Mouse (Mus musculus): Measurements from ENCODE around the gene Hepacam2. TPM values are rescaled to one million over a fixed set of nuclear protein-coding genes. Genes with fewer than 3 reads are reported as not detected.

Gene Hepacam2
- polyA plus RNA-seq, 1 experiment from 2014 or later, result 0.40 TPM

DNA sequence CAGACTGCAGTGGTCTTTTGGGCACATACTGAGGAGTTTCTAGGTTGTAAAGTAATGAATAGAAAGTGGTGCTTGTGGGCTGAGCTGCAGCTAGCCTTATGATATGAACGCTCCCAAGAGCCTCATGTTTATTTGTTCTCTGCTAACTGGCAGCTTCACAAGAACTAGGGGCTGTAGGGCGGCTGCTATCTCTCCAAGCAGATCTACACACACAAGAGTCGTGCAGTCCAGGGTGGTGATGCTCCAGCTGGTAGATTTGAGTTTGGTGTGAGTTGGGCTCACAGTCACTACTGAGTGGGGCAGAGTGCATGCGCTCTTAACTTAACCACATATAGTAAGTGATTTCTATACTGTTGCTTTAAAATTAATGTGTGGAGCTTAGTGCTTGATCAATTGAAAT lies 9.0 kb upstream of the Hepacam2 start:
- H3K4me3 ChIP-seq, result no peak overlapping the region
- no peaks in the 10 kb centered on the region for H3K27me3 ChIP-seq
- H3K27ac ChIP-seq (replicated peaks), result no peak overlapping the region
- no peak overlapping the region for H3K9ac ChIP-seq
- peaks cover 16% of the 10 kb centered on the region for H3K4me1 ChIP-seq (replicated peaks)
- H3K4me2 ChIP-seq, result no peak overlapping the region
- no peak for ATAC-seq (ENCODE audit: low read depth)
- 0 out of 2 replicates have a peak, but pooled peaks cover 4% of the 10 kb centered on the region for H3K36me3 ChIP-seq
- 90% methylated on average over 4 of the region's 4 CpGs for WGBS
- H3K9me3 ChIP-seq, result no peaks in the 10 kb centered on the region

DNA sequence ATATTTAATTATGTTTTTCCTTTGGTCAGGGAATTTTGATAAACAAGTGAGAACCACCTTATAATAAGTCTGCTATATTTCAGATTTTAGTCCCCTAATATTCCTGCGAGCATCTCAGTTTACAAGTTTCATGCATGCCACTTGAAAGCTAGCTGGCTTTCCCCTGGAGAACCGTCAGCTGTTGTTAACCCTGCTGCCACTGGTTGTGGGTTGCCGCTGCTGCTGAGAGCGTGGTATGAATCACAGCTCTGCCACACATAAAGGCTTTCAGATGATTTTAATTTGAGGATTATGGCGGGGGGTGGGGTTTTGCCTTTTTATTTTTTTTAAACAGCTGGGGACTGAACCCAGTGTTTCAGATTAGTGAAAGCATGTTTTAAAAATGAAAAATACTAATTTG lies 7.2 kb upstream of the Hepacam2 start:
- Histone ChIP-seq H3K36me3 (0 out of 2 replicates have a peak, but pooled peaks cover 4% of the 10 kb centered on the region), H3K4me2 (no peak overlapping the region), H3K27ac (replicated peaks) (no peak overlapping the region), H3K27me3 (no peaks in the 10 kb centered on the region), H3K9me3 (no peaks in the 10 kb centered on the region), H3K9ac (no peak overlapping the region), H3K4me3 (no peak overlapping the region), H3K4me1 (replicated peaks) (peaks cover 5% of the 10 kb centered on the region)
- ATAC-seq (ENCODE audit: low read depth), result no peak
- WGBS, result 68% methylated on average over 5 of the region's 5 CpGs

DNA sequence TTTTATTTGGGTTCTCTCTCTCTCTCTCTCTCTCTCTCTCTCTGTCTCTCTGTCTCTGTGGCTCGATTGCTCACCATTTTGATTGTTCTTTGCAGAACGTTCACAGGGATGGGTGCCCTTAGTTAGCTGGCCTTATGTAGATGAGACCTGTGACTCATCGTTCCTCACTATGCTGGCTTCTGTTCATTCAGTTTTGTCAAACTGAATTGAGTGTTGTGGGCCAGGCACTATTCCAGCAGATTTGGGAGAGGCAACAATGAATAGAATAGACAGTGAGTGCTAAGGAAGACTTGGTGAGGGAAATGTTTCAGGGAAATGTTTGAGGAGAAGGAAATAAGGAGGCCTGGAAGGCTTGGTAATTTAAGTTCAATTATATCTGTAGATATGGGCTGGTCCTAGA lies 2.2 kb upstream of the Hepacam2 start:
- Histone ChIP-seq H3K4me3 (no peak overlapping the region), H3K36me3 (no peaks in the 10 kb centered on the region), H3K4me1 (replicated peaks) (peaks cover 17% of the 10 kb centered on the region), H3K9me3 (no peaks in the 10 kb centered on the region), H3K27me3 (no peaks in the 10 kb centered on the region), H3K27ac (replicated peaks) (no peak overlapping the region), H3K9ac (no peak overlapping the region), H3K4me2 (no peak overlapping the region)
- ATAC-seq (ENCODE audit: low read depth), result no peak
- 89% methylated on average over 3 of the region's 3 CpGs for WGBS

DNA sequence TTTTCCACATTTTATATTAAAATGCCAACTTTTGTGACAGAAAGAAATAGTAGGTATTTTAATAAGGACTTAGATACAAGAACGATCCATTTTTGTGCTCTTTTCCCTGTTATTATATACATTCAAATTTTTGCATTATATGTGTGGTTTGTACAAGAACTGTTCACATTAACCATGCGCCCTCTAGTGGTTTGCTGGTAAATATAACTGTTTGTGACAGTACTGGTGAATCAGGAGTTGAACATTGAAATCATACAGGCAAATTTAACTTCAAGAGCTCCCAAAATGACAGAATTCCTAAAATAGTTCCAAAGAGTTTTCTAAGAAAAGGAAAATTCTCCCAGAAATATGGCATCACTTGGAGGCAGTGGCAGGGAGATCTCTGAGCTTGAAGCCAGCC lies 1.9 kb downstream of the Hepacam2 start:
- Histone ChIP-seq H3K27ac (replicated peaks) (no peak overlapping the region), H3K27me3 (no peaks in the 10 kb centered on the region), H3K4me3 (no peak overlapping the region), H3K4me2 (no peak overlapping the region), H3K36me3 (no peaks in the 10 kb centered on the region), H3K9me3 (no peaks in the 10 kb centered on the region), H3K9ac (no peak overlapping the region), H3K4me1 (replicated peaks) (peaks cover 17% of the 10 kb centered on the region)
- WGBS, result 5% methylated on average over 2 of the region's 2 CpGs
- no peak for ATAC-seq (ENCODE audit: low read depth)

DNA sequence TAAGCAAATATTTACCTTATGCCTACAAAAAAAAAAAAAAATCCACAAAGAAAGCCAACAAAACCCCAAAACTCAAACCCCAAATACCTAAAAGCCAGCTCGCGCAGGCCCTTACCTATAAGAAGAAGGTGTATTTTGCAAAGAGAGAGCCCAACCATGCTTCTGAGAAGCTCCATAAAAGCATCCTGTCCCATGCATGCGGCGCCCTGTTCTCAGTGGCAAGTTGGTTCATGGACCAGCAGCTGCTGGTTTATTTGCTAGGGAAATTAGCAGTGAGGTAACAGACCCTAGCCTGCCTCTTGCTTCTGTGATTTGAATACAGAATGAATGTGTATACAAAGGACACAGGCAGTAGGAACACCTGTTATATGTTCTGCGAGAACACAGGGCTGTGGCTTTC lies 3.8 kb downstream of the Hepacam2 start:
- no peak overlapping the region for H3K9ac ChIP-seq
- no peaks in the 10 kb centered on the region for H3K27me3 ChIP-seq
- ATAC-seq (ENCODE audit: low read depth), result no peak
- 74% methylated on average over 5 of the region's 5 CpGs for WGBS
- no peaks in the 10 kb centered on the region for H3K36me3 ChIP-seq
- H3K4me1 ChIP-seq (replicated peaks), result peaks cover 7% of the 10 kb centered on the region
- no peaks in the 10 kb centered on the region for H3K9me3 ChIP-seq
- no peak overlapping the region for H3K27ac ChIP-seq (replicated peaks)
- no peak overlapping the region for H3K4me2 ChIP-seq
- H3K4me3 ChIP-seq, result no peak overlapping the region

DNA sequence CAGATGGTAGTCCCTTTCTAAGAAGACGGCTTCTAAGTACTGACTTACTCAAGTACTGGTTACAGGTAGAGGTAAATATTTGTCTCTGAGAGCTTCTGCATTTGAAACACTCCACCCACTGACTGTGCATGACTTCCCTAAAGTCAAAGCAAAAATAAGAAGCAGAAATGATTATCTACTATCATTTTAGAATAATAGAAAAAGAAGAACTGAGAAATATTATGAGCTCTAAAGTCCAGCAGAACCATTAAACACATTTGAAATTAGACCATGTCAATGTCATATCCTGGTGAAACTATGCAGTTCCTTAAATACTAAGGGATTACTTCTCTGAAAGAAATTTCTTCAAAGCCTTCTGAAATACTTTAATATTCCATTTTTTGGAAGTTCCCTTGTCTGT lies 10.7 kb downstream of the Hepacam2 start:
- H3K4me3 ChIP-seq, result no peak overlapping the region
- WGBS, result 83% methylated on average over 1 of the region's 1 CpGs
- H3K9me3 ChIP-seq, result no peaks in the 10 kb centered on the region
- no peaks in the 10 kb centered on the region for H3K27me3 ChIP-seq
- no peak for ATAC-seq (ENCODE audit: low read depth)
- no peaks in the 10 kb centered on the region for H3K4me1 ChIP-seq (replicated peaks)
- no peak overlapping the region for H3K27ac ChIP-seq (replicated peaks)
- no peak overlapping the region for H3K4me2 ChIP-seq
- H3K9ac ChIP-seq, result no peak overlapping the region
- H3K36me3 ChIP-seq, result no peaks in the 10 kb centered on the region

DNA sequence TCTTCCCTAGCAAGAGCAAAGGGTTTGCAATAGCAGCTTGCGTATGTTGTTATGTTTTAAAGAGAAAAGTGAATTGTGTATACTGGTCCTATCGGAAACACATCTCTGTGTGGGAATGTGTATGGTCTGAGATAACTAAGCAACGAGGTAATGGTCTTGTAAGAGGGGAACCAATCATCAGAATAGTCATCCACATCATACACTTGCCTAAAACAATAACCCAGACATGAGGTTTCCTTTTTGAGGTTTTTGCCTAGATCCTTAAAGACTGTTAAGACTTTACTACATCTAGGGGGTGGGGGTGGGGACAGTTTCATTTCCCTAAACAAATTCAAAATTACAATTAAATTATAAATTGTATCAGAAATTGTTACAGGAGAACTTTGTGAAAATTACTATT lies 13.0 kb downstream of the Hepacam2 start:
- Histone ChIP-seq H3K4me1 (replicated peaks) (no peaks in the 10 kb centered on the region), H3K9me3 (no peaks in the 10 kb centered on the region), H3K27ac (replicated peaks) (no peak overlapping the region), H3K9ac (no peak overlapping the region), H3K4me3 (no peak overlapping the region), H3K27me3 (no peaks in the 10 kb centered on the region), H3K4me2 (no peak overlapping the region), H3K36me3 (no peaks in the 10 kb centered on the region)
- no peak for ATAC-seq (ENCODE audit: low read depth)
- WGBS, result 87% methylated on average over 3 of the region's 3 CpGs

DNA sequence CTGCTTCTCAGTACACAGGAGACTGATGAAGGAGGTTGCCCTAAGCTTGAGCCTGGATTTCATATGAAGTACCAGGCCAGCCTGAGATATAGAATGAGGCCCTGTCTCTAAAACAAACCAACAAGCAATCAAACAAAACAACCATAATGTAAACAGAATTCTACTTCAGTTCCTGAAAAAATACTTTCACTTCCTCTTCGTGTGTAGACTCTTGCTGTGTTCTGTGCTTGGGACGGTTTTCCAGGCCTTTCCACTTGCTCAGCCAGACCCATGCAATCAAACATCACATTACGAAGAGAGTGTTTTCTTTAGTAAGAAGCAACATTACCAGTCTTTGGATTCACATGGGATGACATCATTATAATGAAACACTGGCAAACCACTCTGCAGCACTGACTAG lies 16.4 kb downstream of the Hepacam2 start:
- 79% methylated on average over 3 of the region's 3 CpGs for WGBS
- Histone ChIP-seq H3K27ac (replicated peaks) (no peak overlapping the region), H3K9me3 (no peaks in the 10 kb centered on the region), H3K9ac (no peak overlapping the region), H3K36me3 (no peaks in the 10 kb centered on the region), H3K4me2 (no peak overlapping the region), H3K27me3 (no peaks in the 10 kb centered on the region), H3K4me1 (replicated peaks) (no peaks in the 10 kb centered on the region), H3K4me3 (no peak overlapping the region)
- no peak for ATAC-seq (ENCODE audit: low read depth)

DNA sequence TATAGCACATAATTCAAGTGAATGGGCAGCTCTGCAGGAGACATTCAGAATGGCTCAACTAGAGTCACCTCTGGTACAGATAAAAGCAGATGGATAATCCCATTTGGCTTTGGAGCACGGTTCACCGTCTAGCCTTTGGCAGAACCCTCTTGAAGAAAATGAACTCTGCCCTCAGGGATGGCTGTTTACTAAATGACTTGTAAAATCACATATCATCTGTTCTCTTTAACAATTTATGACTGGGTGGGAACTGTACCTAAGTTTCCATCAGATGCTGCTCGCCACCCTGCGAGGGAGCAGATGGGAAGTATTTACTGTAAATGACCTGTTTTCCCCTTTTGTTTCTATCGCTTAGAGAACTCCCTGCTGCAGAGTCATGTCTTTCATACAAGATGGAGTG lies 18.2 kb downstream of the Hepacam2 start:
- H3K27ac ChIP-seq (replicated peaks), result no peak overlapping the region
- no peak overlapping the region for H3K4me2 ChIP-seq
- H3K4me1 ChIP-seq (replicated peaks), result no peaks in the 10 kb centered on the region
- H3K4me3 ChIP-seq, result no peak overlapping the region
- no peaks in the 10 kb centered on the region for H3K36me3 ChIP-seq
- no peaks in the 10 kb centered on the region for H3K9me3 ChIP-seq
- ATAC-seq (ENCODE audit: low read depth), result no peak
- WGBS, result 59% methylated on average over 5 of the region's 5 CpGs
- no peaks in the 10 kb centered on the region for H3K27me3 ChIP-seq
- no peak overlapping the region for H3K9ac ChIP-seq

DNA sequence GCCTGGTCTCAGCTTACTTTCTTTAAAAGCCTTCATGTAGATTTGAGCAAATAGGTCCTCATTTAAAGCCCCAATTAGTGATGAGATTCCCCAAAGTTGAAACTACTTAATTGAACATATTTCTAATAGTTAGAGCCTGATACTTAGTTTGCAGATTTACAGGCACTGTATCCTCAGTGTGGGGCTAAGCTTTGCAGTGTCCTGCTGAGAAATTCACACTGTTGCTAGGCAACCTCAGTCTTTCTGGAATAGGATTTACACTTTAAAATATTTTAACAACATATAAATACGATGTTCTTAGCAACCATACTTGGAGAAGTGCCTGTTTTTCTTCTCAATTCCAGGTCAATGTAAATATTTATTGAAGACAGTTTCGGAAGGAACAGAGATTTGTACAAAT lies 21.8 kb downstream of the Hepacam2 start:
- Histone ChIP-seq H3K9ac (no peak overlapping the region), H3K36me3 (no peaks in the 10 kb centered on the region), H3K4me2 (no peak overlapping the region), H3K27ac (replicated peaks) (no peak overlapping the region), H3K9me3 (no peaks in the 10 kb centered on the region), H3K4me1 (replicated peaks) (no peaks in the 10 kb centered on the region), H3K27me3 (no peaks in the 10 kb centered on the region), H3K4me3 (no peak overlapping the region)
- no peak for ATAC-seq (ENCODE audit: low read depth)
- 66% methylated on average over 2 of the region's 2 CpGs for WGBS

DNA sequence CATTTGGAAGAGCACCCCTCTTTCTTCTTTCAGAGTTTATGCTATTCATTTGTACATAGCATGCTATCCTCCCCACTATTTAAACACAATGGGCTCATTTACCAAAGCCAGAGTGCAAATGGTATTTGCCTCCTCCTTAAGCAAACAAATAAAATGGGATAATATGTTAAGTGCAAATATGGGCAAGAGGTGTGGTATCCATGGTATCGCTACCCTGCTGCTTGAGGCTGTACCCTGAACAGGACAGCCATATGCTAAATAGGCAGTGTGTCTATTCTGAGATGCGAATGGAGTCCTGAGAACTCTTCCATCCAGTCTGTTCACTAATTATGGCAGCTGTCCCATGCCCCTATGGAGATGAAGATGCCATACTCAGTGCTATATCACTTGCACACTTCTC lies 27.4 kb downstream of the Hepacam2 start:
- Histone ChIP-seq H3K9me3 (no peaks in the 10 kb centered on the region), H3K27me3 (no peaks in the 10 kb centered on the region), H3K36me3 (no peaks in the 10 kb centered on the region), H3K9ac (no peak overlapping the region), H3K4me1 (replicated peaks) (no peaks in the 10 kb centered on the region), H3K4me3 (no peak overlapping the region), H3K4me2 (no peak overlapping the region), H3K27ac (replicated peaks) (no peak overlapping the region)
- ATAC-seq (ENCODE audit: low read depth), result no peak
- 73% methylated on average over 2 of the region's 2 CpGs for WGBS

DNA sequence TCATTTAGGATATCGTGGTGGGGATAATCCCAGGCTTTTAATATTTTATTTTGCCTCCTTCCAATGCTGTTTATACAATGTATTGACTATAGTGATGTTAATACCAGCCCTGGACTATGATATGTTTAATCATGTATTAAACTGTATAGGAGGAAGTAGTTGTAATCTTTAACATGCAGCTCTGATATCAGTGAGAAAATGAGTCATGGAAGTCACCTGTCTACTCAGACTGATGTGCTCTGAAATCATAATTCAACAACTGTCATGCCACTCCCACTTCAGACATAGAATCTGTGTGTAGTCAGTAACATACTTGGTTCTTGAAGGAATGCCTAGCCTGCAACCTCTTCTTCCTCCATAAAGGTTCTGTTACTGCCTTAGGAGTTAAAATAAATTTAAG lies 29.5 kb downstream of the Hepacam2 start:
- WGBS, result 60% methylated on average over 1 of the region's 1 CpGs

DNA sequence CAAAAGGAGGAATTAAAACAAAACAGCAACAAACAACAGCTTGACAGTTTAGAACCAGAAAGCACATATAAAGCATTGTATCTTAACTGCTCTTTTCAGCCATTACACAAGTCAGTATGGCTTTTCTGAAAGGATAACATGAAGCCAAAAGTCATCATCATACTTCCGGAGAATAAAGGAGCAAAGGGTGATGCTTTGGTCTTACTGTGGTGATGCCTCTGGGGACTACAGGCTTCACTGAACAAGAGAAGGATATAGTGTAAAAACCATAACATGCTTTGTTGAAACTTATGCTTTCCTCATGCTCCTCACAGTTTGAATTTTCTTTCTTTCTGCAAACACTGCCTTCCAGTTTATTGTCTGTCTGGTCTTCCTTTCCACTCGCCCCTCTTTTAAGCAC lies 34.5 kb downstream of the Hepacam2 start:
- Histone ChIP-seq H3K36me3 (no peaks in the 10 kb centered on the region), H3K9ac (no peak overlapping the region), H3K27ac (replicated peaks) (no peak overlapping the region), H3K9me3 (no peaks in the 10 kb centered on the region), H3K27me3 (no peaks in the 10 kb centered on the region), H3K4me2 (no peak overlapping the region), H3K4me1 (replicated peaks) (no peaks in the 10 kb centered on the region), H3K4me3 (no peak overlapping the region)
- no peak for ATAC-seq (ENCODE audit: low read depth)
- WGBS, result 74% methylated on average over 2 of the region's 2 CpGs

More for the DNA sequence above, 29.5 kb downstream of the Hepacam2 start:
- no peaks in the 10 kb centered on the region for H3K9me3 ChIP-seq
- no peak overlapping the region for H3K4me3 ChIP-seq
- H3K4me1 ChIP-seq (replicated peaks), result no peaks in the 10 kb centered on the region
- H3K27me3 ChIP-seq, result no peaks in the 10 kb centered on the region
- no peak overlapping the region for H3K9ac ChIP-seq
- ATAC-seq (ENCODE audit: low read depth), result no peak
- H3K36me3 ChIP-seq, result no peaks in the 10 kb centered on the region
- H3K27ac ChIP-seq (replicated peaks), result no peak overlapping the region
- H3K4me2 ChIP-seq, result no peak overlapping the region

All from neural tube, embryonic 13.5 days (tissue).